Mouse (Mus musculus) layer of hippocampus, adult 18-20 months (tissue): Measurements from ENCODE around the gene Hist1h3f. TPM values are rescaled to one million over a fixed set of nuclear protein-coding genes. Genes with fewer than 3 reads are reported as not detected.

Source experiments
- DNase-seq, 2 experiments: peaks; one replicate each; pipeline ENCODE4 v3.0.0; 2022; ENCODE audit warnings: low spot score in 2 of 2
- total RNA-seq, 2 experiments: library from RNA; stranded (reverse); gene quantifications; 2 replicates each; pipeline ENCODE4 v1.2.3; 2021

The Hist1h3f gene
- total RNA-seq, 2 experiments from 2014 or later = 15.1 to 16.5 TPM

- DNase-seq = peak; percentile 88 to 95
Observed at GRCm38 (mm10) chr13:23517603-23518294, 26.1 kb upstream of the Hist1h3f start.

- no peak for DNase-seq
Observed at GRCm38 (mm10) chr13:23518295-23518603, 25.6 kb upstream of the Hist1h3f start.

- peak; percentile 72 to 95 for DNase-seq
Observed at GRCm38 (mm10) chr13:23518885-23519284, 25.0 kb upstream of the Hist1h3f start.

DNA sequence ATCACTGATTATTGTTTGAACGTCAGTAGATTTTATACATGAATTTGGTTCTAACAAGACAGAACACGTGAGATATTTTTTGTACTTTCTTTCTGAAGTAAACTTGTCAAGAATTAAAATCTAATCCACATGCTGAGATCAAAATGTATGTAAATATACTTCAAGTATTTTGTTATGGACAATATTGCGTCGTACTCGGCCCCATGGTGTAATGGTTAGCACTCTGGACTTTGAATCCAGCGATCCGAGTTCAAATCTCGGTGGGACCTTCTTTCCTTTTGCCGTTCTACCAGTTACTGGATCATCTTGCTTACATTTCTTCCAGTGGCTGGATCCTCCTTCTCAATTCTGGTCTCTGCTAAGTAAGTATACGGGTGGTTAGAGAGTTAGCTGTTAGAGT lies 24.4 kb upstream of the Hist1h3f start:
- peak; percentile 69 to 92 for DNase-seq

DNA sequence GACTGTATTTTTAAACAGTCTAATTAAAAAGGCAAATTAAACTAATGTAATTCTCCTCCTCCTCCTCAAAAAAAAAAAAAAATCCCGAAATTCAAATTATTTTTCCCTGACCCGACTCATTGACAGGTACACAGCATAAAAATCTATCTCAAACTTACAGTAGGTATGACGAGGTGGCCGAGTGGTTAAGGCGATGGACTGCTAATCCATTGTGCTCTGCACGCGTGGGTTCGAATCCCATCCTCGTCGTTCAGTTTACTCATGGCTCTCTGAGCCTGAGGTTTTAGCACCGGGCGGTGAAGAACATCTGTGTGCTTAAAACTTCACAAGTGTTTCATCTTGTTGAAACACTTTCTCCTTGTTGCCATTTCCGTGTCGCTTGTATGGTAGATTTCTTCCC lies 22.1 kb upstream of the Hist1h3f start:
- DNase-seq = peak; percentile 51 to 88

- DNase-seq = no peak
Observed at GRCm38 (mm10) chr13:23523976-23524375, 19.9 kb upstream of the Hist1h3f start.

GRCm38 (mm10) chr13:23524654-23525053 lies 19.2 kb upstream of the Hist1h3f start:
- peak; percentile 66 to 78 for DNase-seq

DNA sequence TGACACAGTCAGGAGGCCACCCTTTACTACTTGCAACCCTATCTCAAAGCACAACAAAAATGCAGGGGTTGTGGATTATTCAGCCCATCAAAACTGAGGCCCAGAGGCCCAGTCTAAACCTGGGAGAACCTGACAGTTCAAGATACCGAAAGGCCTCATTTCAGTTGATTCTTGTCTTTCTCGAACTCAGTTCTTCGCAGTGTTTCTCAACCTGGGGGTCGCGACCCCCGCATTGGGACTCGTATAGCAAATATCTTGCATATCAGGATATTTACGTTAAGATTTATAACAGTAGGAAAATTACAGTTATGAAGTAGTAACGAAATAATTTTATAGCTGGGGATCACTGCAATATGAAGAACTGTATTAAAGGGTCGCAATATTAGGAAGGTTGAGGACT lies 18.0 kb upstream of the Hist1h3f start:
- DNase-seq = no peak

- DNase-seq = peak; percentile 87 to 97
Observed at GRCm38 (mm10) chr13:23526312-23526711, 17.5 kb upstream of the Hist1h3f start.

DNA sequence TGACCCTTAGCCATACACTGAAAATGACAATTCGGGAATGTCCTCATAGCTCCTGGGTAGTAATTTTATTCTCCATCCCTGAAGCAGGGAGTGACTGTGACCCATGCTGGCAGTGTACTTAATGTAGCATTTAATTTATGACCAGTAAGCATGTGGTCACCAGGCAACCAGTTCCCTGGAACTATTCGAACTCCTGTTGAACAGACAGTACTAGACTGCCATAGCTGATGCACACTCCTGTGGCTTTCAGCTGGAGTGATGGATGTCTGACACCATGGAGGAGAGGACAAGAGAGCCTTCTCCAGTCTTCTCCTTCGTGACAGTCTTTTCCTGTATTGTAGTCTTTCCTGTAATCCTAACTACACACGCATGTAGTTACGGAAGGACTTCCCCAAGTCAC lies 14.8 kb upstream of the Hist1h3f start:
- DNase-seq = no peak

DNA sequence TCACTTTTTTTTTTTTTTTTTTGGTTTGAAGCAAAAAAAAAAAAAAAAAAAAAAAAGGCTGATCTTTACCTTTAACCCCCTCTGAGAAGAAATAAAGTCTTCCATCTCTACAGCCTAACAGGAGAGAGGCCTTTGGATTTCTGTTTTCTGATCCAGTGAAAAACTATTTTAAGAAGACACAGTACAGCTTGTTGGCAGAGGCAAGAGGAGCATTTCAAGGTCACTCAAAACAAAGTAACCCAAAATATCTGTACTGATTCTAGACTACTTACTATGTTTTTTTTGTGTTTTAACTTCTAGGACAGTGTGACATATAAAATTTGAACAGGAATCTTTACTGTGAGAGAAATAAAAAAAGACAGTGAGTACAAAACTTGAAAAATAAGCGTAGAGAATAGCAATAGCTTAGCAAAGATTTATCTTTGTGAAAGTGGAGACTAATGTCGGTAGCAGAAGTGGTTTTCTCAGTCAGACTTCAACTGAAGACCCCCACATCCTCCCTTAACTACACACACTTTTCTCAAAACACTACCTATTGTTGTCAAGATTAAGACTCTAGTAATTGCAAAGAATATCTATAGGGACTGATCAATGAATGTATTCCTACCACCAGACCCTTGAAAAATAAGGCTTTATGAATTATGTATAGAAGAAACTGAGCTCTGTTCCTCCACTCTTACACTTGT lies 14.2 kb upstream of the Hist1h3f start:
- DNase-seq = no peak

DNA sequence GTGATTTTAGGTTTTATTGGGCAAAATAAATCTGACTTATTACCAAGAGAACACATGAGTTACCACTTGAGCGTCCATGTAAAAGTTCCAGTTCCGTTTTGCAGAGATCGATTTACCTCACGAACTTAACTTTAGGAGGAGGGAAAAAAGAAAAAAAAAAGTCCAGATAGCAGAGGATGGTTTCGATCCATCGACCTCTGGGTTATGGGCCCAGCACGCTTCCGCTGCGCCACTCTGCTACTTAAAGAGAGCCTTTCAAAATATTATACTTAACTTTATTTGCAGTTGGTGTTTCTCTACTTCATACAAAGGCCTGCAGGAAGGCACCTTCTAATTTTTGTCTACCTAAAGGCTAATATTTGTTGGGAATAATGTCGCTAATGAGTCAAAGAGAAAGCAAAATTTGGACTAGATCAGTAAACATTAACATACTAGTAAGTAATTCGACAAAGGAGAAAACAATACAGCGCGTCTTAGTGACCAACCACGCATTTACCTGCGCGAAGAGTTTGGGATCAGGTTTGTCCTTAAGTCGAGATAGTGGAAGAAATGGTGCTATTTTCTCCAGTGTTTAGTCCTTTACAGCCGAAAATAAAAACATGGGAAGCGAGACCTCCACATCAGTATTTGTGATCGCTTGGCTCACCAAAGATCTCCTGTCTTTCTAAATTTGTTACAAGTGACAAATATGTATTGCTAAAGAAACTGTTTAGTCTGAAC lies 13.5 kb upstream of the Hist1h3f start:
- DNase-seq = peak; percentile 62 to 90

GRCm38 (mm10) chr13:23530901-23531875 lies 12.7 kb upstream of the Hist1h3f start, which contains the start of gene Hist1h4h:
Hist1h4h (plus strand) TSS chr13:23531050.
- DNase-seq = peak; percentile 97 to 99

- no peak for DNase-seq
Observed at GRCm38 (mm10) chr13:23532262-23533075, 11.4 kb upstream of the Hist1h3f start.

GRCm38 (mm10) chr13:23533560-23534367 lies 10.1 kb upstream of the Hist1h3f start, which contains the start of gene Hist1h2af:
Hist1h2af (plus strand) TSS chr13:23533906.
- peak; percentile 69 to 85 for DNase-seq

DNA sequence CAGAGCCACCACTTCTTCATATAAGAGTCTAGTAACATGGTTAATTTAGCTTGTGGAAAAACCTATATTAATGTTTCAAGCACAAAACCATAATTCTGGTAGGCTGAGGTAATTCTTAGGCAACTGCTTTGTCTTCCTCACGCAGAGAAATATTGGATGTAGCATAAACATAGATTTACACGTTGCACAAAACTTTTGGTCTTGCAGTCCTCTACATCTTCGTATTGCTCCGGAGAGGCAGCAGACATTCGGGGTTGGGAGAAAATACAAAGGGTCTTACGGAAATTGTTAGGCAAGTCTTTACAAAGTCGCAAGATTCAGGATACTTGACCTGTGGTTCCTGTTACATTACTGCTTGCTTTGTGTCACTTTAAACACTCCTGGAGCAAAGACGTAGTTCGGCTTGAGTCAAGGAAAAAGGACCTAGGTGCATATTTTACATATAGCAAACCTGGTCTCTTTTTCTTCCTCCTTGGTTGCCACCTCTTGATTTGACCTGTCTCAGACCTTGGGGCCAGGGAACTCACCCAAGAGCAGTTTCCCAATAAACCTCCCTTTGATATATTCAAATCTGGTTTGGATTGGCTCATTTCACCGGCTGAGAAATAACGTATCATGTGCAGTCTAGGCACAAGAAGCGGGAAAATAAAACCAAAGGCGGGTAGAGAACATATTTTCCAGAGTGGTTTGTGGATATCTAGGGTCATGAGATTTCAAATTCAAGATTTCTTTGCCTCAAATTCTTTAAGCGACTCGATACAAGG lies 9.3 kb upstream of the Hist1h3f start:
- no peak for DNase-seq

DNA sequence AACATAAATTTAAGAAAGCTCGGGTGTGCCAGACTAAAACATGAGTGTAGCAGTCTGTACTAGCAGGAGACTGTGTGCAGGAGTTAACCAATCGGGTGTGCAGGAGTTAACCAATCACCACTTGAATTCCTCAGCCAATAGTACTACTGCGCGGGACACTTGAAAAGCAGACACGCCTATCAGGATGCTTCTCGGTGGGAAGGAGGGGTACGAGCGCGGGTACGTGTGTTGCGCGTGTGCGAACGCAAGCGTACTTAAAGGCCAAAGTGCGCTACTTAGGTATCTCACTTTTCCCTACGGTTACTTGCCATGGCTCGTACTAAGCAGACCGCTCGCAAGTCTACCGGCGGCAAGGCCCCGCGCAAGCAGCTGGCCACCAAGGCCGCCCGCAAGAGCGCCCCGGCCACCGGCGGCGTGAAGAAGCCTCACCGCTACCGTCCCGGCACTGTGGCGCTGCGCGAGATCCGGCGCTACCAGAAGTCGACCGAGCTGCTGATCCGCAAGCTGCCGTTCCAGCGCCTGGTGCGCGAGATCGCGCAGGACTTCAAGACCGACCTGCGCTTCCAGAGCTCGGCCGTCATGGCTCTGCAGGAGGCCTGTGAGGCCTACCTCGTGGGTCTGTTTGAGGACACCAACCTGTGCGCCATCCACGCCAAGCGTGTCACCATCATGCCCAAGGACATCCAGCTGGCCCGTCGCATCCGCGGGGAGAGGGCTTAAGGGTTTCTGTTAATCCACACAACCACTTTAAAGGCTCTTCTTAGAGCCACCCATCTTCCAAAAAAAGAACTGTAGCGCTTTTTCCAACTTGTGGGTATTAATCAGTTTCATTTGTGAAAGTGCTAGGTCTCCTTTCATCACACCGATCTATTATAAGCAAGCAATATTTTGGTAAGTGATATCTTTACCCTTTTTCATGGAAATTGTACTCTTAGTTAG lies 8.4 kb upstream of the Hist1h3f start, which contains the start of gene Hist1h3g:
Hist1h3g (plus strand) TSS at position 286 of the 939 bp plus-strand sequence.
- DNase-seq = peak; percentile 89 to 96
